Mouse (Mus musculus) WW6 (cell line): Measurements from ENCODE around the gene Pten.
"Not testable (repeated sequence)": the region's sequence is repeated elsewhere in the genome, so short reads cannot be mapped to it uniquely, and the experiment has no call there.

Experiments used
- DNase-seq: peaks from one replicate; pipeline ENCODE4 v3.0.0-alpha.2; 2013; ENCODE audit warnings: low read depth, low spot score

Gene Pten

GRCm38 (mm10) chr19:32754188-32755000, 2.9 kb upstream of the Pten start:
- no peak for DNase-seq

- no peak for DNase-seq
Observed at GRCm38 (mm10) chr19:32755104-32755791, 2.0 kb upstream of the Pten start.

GRCm38 (mm10) chr19:32755792-32756635, 1.3 kb upstream of the Pten start:
- peak; percentile 94 for DNase-seq

- no peak for DNase-seq
Observed at GRCm38 (mm10) chr19:32756636-32756899, 729 bp upstream of the Pten start.

- DNase-seq: no peak
Observed at GRCm38 (mm10) chr19:32757831-32758792, 815 bp downstream of the Pten start.

GRCm38 (mm10) chr19:32758793-32759161, 1.5 kb downstream of the Pten start:
- DNase-seq: no peak

GRCm38 (mm10) chr19:32759357-32760024, 2.2 kb downstream of the Pten start:
- no peak for DNase-seq

GRCm38 (mm10) chr19:32760499-32760898, 3.2 kb downstream of the Pten start:
- DNase-seq: no peak

- DNase-seq: no peak
Observed at GRCm38 (mm10) chr19:32761162-32761561, 3.9 kb downstream of the Pten start.

- no peak for DNase-seq
Observed at GRCm38 (mm10) chr19:32762493-32762892, 5.2 kb downstream of the Pten start.

GRCm38 (mm10) chr19:32778411-32778810, 21.1 kb downstream of the Pten start:
- DNase-seq: no peak

- DNase-seq: no peak
Observed at GRCm38 (mm10) chr19:32779131-32779530, 21.8 kb downstream of the Pten start.

- no peak for DNase-seq
Observed at GRCm38 (mm10) chr19:32781305-32782071, 24.2 kb downstream of the Pten start.

GRCm38 (mm10) chr19:32787388-32787787, 30.1 kb downstream of the Pten start:
- DNase-seq: not testable (repeated sequence)

GRCm38 (mm10) chr19:32788016-32788415, 30.7 kb downstream of the Pten start:
- not testable (repeated sequence) for DNase-seq

GRCm38 (mm10) chr19:32789535-32789934, 32.2 kb downstream of the Pten start:
- no peak for DNase-seq

GRCm38 (mm10) chr19:32792610-32793009, 35.3 kb downstream of the Pten start:
- no peak for DNase-seq

- DNase-seq: no peak
Observed at GRCm38 (mm10) chr19:32793901-32794300, 36.6 kb downstream of the Pten start.

GRCm38 (mm10) chr19:32800557-32800956, 43.3 kb downstream of the Pten start:
- no peak for DNase-seq

- no peak for DNase-seq
Observed at GRCm38 (mm10) chr19:32804703-32805102, 47.4 kb downstream of the Pten start.
